Mouse (Mus musculus): ENCODE measurements around the gene Efcab2.
A peak's percentile ranks its signal among the peaks of the same experiment; 100 is the strongest.

The Efcab2 gene

GRCm38 (mm10) chr1:178485138-178485867 lies 79.4 kb downstream of the Efcab2 start:
- peak in 1 of 2 experiments; percentile 9 for DNase-seq

GRCm38 (mm10) chr1:178485868-178486220 lies 80.0 kb downstream of the Efcab2 start:
- no peak for DNase-seq

GRCm38 (mm10) chr1:178486828-178487227 lies 80.9 kb downstream of the Efcab2 start:
- DNase-seq, result no peak

- DNase-seq, result no peak
Measured at GRCm38 (mm10) chr1:178489127-178489526, 83.2 kb downstream of the Efcab2 start.

GRCm38 (mm10) chr1:178491733-178492132 lies 85.8 kb downstream of the Efcab2 start:
- no peak for DNase-seq

GRCm38 (mm10) chr1:178492493-178492892 lies 86.6 kb downstream of the Efcab2 start:
- no peak for DNase-seq

DNA sequence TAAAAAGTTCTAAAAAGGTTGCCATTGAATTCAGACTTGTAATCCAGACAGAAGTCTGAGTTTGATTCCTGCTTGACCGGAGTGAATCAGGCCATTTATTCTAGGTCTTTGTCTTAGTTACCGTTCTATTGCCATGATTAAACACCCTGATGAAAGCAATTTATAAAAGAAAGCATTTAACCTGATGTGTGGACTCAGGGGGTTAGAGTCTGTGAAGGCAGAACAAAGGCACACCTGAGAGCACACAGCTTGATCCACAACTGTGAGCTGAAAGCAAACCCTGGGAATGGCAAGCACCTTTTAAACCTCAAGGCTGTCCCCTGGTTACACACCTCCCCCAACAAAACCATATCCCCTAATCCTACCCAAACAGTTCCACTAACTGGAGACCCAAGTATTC lies 90.3 kb downstream of the Efcab2 start:
- DNase-seq, result no peak

DNA sequence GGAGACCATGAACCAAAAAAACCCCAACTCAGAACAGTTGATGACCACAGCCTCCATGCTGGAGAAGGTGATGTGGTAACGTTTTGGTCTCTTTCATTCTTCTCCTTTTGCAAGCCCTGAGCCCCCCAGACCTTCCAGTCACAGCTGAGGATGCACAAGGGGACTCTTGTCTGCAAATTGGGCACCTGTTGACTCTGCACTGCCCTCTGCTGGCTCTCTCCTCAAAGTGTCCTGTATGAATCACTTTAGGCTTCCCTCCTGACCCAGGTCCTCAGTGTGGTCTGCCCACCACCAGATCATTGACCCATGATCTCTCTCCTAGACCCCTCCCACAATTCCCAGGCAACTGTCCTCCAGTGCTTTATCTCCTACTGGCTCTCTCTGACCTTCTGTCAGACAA lies 91.0 kb downstream of the Efcab2 start:
- peak; percentile 3 to 54 for DNase-seq

GRCm38 (mm10) chr1:178506938-178507337 lies 101.1 kb downstream of the Efcab2 start:
- DNase-seq, result no peak

GRCm38 (mm10) chr1:178512323-178513031 lies 106.6 kb downstream of the Efcab2 start:
- no peak for DNase-seq

- DNase-seq, result no peak
Measured at GRCm38 (mm10) chr1:178513954-178514353, 108.1 kb downstream of the Efcab2 start.

- DNase-seq, result no peak
Measured at GRCm38 (mm10) chr1:178515839-178516238, 110.0 kb downstream of the Efcab2 start.

- no peak for DNase-seq
Measured at GRCm38 (mm10) chr1:178522389-178522788, 116.5 kb downstream of the Efcab2 start.

- DNase-seq, result no peak
Measured at GRCm38 (mm10) chr1:178523152-178523551, 117.3 kb downstream of the Efcab2 start.

DNA sequence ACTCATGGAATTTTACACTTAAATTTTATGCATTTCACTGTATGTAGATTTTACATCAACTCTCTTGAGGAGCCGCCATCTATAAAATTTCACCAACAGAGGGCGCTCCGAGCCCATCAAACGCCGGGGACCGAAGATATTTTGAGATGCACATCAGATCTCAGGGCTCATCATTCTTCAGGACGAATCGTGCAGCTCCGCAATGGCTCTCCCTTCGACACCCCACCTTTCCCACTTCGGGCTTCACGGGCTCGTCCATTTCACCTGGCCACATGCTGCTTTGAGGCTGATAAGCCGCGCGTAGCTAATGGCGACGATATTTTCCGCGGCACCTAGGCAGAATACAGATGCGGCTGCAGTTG lies 121.3 kb downstream of the Efcab2 start:
- DNase-seq, result peak; percentile 62 to 85

- DNase-seq, result peak; percentile 7 to 43
Measured at GRCm38 (mm10) chr1:178527547-178528361, 121.9 kb downstream of the Efcab2 start.

GRCm38 (mm10) chr1:178528431-178529351 lies 122.8 kb downstream of the Efcab2 start, which contains the start of gene Kif26b:
Gene Kif26b (plus strand): TSS chr1:178529125.
- DNase-seq, result peak; percentile 12 to 46

DNA sequence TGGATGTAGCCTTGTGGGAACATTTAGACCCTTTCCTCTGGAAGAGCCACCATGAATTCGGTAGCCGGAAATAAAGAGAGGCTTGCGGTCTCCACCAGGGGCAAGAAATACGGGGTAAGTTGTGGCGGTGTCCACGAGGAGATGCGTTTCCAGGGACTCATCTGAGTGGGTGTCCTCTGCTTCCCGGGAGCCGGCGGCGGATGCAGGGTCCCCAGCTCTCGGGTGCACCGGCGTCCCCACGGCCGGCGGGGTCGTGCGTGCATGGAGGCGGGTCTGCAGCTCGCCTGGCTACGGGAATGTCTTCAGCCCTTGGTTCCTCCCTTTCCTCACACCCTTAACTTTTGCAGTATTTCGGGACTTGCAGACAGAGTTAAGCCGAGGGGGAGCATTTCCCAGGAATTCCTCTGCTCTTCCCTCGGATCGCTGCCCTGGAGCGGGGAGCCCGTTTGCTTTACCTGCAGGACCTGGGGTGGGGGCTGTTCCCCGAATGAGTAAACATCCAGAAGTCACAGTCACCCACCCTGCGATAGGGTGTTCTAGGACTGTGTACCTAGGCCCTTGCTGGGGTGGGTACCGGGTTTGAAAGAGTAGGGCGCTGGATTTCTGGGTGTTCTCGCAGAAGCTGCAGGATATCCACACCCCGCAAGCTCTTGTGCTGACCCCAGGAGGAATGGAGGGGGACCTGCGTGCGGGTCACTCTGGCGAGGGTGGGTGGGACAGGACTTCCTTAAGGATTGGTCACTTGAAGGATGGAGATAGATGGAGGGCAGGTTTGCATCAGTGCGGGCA lies 123.8 kb downstream of the Efcab2 start:
- DNase-seq, result peak; percentile 2 to 13

- DNase-seq, result peak; percentile 76 to 89
Measured at GRCm38 (mm10) chr1:178530301-178531078, 124.6 kb downstream of the Efcab2 start.
